ENCODE assay signal across 14 mouse cellular contexts in genomic region chr10:10395784-10396481, GRCm38 (mm10).
DNase-seq lines count a peak whose midpoint lies in the region; ATAC-seq and TF ChIP-seq lines count a peak whose summit lies in the region.
"Had no signal": no experiment of that assay in that cellular context is flagged by ENCODE, and none has a peak within 500 bp of the region (broad histone marks: within the 10 kb centered on the region; RNA-seq: fewer than 3 reads in every experiment).

No protein-coding gene starts in this region.

- DNase-seq in liver, adult 2 months (ENCODE audit: extremely low read depth, low read depth, low spot score): peak; percentile 14
- DNase-seq in liver: no peak
- DNase-seq in cerebellum, adult 9-11 months: no peak
- DNase-seq in embryo, embryonic 11 days: no peak
- DNase-seq: cerebellum, adult 9-10 months; kidney, adult 8-10 months; lung, adult 2 months; right cerebral cortex, adult 18-20 months had no signal

- no peak overlapping the region for H3K4me3 ChIP-seq in liver, adult 2 months (ENCODE audit: insufficient read depth, low read depth, low read length)
- no peak overlapping the region for H3K4me3 ChIP-seq in macrophage (ENCODE audit: inconsistent target)
- H3K4me3 ChIP-seq: forebrain, embryonic 10.5 days had no signal

- H3K9ac ChIP-seq in liver, adult 2 months (ENCODE audit: low read depth, low read length): no peak overlapping the region

- no peaks in the 10 kb centered on the region; the same call in 1 of the 2 replicates for H3K4me1 ChIP-seq in liver, adult 2 months (ENCODE audit: control insufficient read depth, insufficient read depth, low read length)
- H3K4me1 ChIP-seq: forebrain, embryonic 10.5 days had no signal

- no peaks in the 10 kb centered on the region for H3K79me2 ChIP-seq in liver, adult 2 months (ENCODE audit: control insufficient read depth, insufficient read depth, low read length)
- H3K79me2 ChIP-seq in macrophage (ENCODE audit: inconsistent target): no peaks in the 10 kb centered on the region

- no peaks in the 10 kb centered on the region for H3K36me3 ChIP-seq in liver, adult 2 months (ENCODE audit: control insufficient read depth, insufficient read depth, low read length)
- no peaks in the 10 kb centered on the region for H3K36me3 ChIP-seq in macrophage (ENCODE audit: inconsistent target)
- H3K36me3 ChIP-seq: forebrain, embryonic 10.5 days had no signal

- no peaks in the 10 kb centered on the region; the same call in 1 of the 2 replicates for H3K27me3 ChIP-seq in liver, adult 2 months (ENCODE audit: control insufficient read depth, insufficient read depth, low read length)
- H3K27me3 ChIP-seq: Patski had no signal

- WGBS in liver, adult 2 months: 65% methylated on average over 4 of the region's 4 CpGs
- 10% methylated on average over 4 of the region's 4 CpGs for whole genome bisulfite sequencing in macrophage (ENCODE audit: missing documents)

- TF ChIP-seq POLR2A in liver, adult 2 months (IDR thresholded peaks at IDR 0.05; ENCODE audit: extremely low read depth, insufficient read depth, low read length): no peak

- peak; percentile 95 for ATAC-seq in granulocyte monocyte progenitor cell, adult 5-6 weeks (replicated peaks; ENCODE audit: poor library complexity, severe bottlenecking)
- ATAC-seq in erythroblast, adult 5-6 weeks (replicated peaks; ENCODE audit: low FRiP score, poor library complexity, severe bottlenecking): no peak
- ATAC-seq: hindbrain, embryonic 16.5 days; Patski had no signal

- TF ChIP-seq CTCF in liver, adult 2 months (IDR thresholded peaks at IDR 0.05; ENCODE audit: low read depth, low read length): no peak

- H3K27ac ChIP-seq in liver, adult 2 months (replicated peaks; ENCODE audit: insufficient read depth, low read depth, low read length): no peak overlapping the region
- H3K27ac ChIP-seq in macrophage: peak overlapping the region; percentile 71
- H3K27ac ChIP-seq: forebrain, embryonic 10.5 days had no signal
